Mouse (Mus musculus) limb, embryonic 14.5 days (tissue): ENCODE measurements around the gene Opa3. TPM values are rescaled to one million over a fixed set of nuclear protein-coding genes. Genes with fewer than 3 reads are reported as not detected.
A peak's percentile ranks its signal among the peaks of the same experiment; 100 is the strongest.

ENCODE experiments used
- ATAC-seq: fragments of 200-750 bp; cut with Nextera tagmentation; 2 replicates; pipeline ENCODE4 v1.8.0; 2017; ENCODE audit warnings: low read depth, moderate number of reproducible peaks, moderate TSS enrichment; ENCODE audit not compliant: low FRiP score
- DNase-seq: peaks from one replicate; pipeline ENCODE4 v3.0.0-alpha.2; 2015; ENCODE audit warnings: low spot score
- H3K27ac ChIP-seq: fragments of 300-500 bp; sonication (generic); replicated peaks from 2 replicates; pipeline ENCODE4 v1.5.1; 2014; ENCODE audit warnings: low read depth, mild to moderate bottlenecking, low read length, moderate library complexity, mixed read lengths
- H3K27me3 ChIP-seq: fragments of 300-500 bp; sonication (generic); 2 replicates; pipeline ENCODE4 v1.6.1; 2014; ENCODE audit warnings: low read length, mixed read lengths; ENCODE audit not compliant: control insufficient read depth, insufficient read depth
- H3K36me3 ChIP-seq: fragments of 300-500 bp; sonication (generic); 2 replicates; pipeline ENCODE4 v1.6.1; 2014; ENCODE audit warnings: mild to moderate bottlenecking, low read length, moderate library complexity, mixed read lengths; ENCODE audit not compliant: control insufficient read depth, insufficient read depth
- H3K4me1 ChIP-seq: fragments of 300-500 bp; sonication (generic); 2 replicates; pipeline ENCODE4 v1.6.1; 2014; ENCODE audit warnings: antibody characterized with exemption, low read length, mixed read lengths; ENCODE audit not compliant: control insufficient read depth, insufficient read depth
- H3K4me2 ChIP-seq: fragments of 300-500 bp; sonication (generic); replicated peaks from 2 replicates; pipeline ENCODE4 v1.6.1; 2014; ENCODE audit warnings: low read depth, mild to moderate bottlenecking, low read length, moderate library complexity; ENCODE audit not compliant: severe bottlenecking
- H3K4me3 ChIP-seq: fragments of 300-500 bp; sonication (generic); replicated peaks from 2 replicates; pipeline ENCODE4 v1.5.1; 2014; ENCODE audit warnings: low read length
- H3K9ac ChIP-seq: fragments of 300-500 bp; sonication (generic); 2 replicates; pipeline ENCODE4 v1.6.1; 2014; ENCODE audit warnings: mild to moderate bottlenecking, low read depth, low read length, moderate library complexity; ENCODE audit not compliant: severe bottlenecking
- H3K9me3 ChIP-seq: fragments of 300-500 bp; sonication (generic); 2 replicates; pipeline ENCODE4 v1.6.1; 2016; ENCODE audit warnings: low read length; ENCODE audit not compliant: control insufficient read depth
- POLR2A ChIP-seq: fragments of 200-500 bp; IDR thresholded peaks from 2 replicates; pipeline ENCODE4 v1.8.0; 2012; ENCODE audit warnings: inconsistent platforms, mild to moderate bottlenecking, moderate library complexity, borderline replicate concordance; ENCODE audit not compliant: insufficient read depth, insufficient read length; ENCODE audit errors: extremely low read depth
- WGBS: fragments of 180-500 bp; shearing (Covaris S2); extraction: QIAGEN DNeasy Blood & Tissue Kit; methylation state at CpG from one replicate; pipeline ENCODE4 v1.1.7; 2014; 5-methylcytosine and 5-hydroxymethylcytosine counted together
- polyA plus RNA-seq, 2 experiments: library from polyadenylated mRNA; depleted of rRNA in 1 of 2; stranded (reverse) in 1 of 2; unstranded in 1 of 2; fragments of >200 nt; fragmentation: Nextera tagmentation in 1 of 2; extraction: Ambion mirVana in 1 of 2; gene quantifications; 2 replicates each; pipeline versions ENCODE4 v1.2.1 to v1.2.3; 2012 to 2014

The Opa3 gene
- polyA plus RNA-seq, 2 experiments, result 19.6 to 27.5 TPM

- WGBS, result 21% methylated on average over 10 of the region's 10 CpGs
- H3K36me3 ChIP-seq, result peaks cover 27% of the 10 kb centered on the region
- peak overlapping the region; percentile 77 for H3K9ac ChIP-seq
- no peak for ATAC-seq
- peak overlapping the region; percentile 97 for H3K4me2 ChIP-seq
- TF ChIP-seq POLR2A, result no peak
- H3K4me3 ChIP-seq, result peak overlapping the region; percentile 92
- H3K9me3 ChIP-seq, result no peaks in the 10 kb centered on the region
- H3K27ac ChIP-seq, result peak overlapping the region; percentile 50
- DNase-seq, result no peak
- H3K4me1 ChIP-seq, result peaks cover 18% of the 10 kb centered on the region
- H3K27me3 ChIP-seq, result no peaks in the 10 kb centered on the region
Observed at GRCm38 (mm10) chr7:19268993-19269681, 41.0 kb downstream of the Opa3 start.

GRCm38 (mm10) chr7:19269721-19270441, 41.7 kb downstream of the Opa3 start:
- Histone ChIP-seq H3K4me3 (peak overlapping the region; percentile 92), H3K9me3 (no peaks in the 10 kb centered on the region), H3K27me3 (no peaks in the 10 kb centered on the region), H3K27ac (peak overlapping the region; percentile 50), H3K9ac (peak overlapping the region; percentile 77), H3K4me1 (peaks cover 18% of the 10 kb centered on the region), H3K36me3 (peaks cover 19% of the 10 kb centered on the region), H3K4me2 (peak overlapping the region; percentile 97)
- ATAC-seq (no peak), DNase-seq (peak; percentile 49)
- WGBS, result 0% methylated on average over 16 of the region's 19 CpGs
- TF ChIP-seq POLR2A, result no peak

DNA sequence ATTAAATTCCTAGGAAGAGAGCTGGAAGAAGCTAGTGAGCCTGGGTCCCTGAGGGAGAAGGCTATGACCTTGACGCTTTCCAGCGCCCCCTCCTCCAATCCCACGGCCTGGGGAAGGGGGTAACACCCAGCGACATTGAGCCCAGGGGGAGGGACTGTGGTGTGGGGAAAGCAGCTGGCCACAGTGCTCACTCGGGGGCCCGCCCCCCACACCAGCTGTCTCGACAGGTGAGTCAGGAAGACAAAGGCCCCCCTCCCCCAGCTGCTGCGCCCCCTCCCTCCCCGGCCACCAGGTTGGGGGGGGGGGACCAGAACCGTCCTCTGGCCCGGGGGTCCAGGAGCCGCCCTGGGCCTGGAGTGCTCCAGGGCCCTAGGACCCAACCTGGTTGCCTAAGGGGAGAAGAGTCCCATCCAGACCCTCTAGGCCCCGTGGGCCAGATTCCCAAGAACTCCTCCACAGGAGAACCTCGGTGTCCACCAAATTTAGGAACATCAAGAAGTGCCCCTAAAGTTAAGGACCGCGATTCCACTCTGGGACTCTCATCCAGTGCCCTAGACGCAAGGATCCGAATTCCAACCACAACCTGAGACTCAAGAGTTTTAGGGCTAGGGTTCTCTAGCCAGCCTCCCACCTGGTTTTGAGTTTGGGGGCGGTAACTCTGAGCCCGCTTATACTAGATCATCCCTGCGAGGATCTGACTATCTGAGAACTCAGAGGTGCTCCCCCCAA, 42.5 kb downstream of the Opa3 start:
- Histone ChIP-seq H3K27ac (peak overlapping the region; percentile 76), H3K27me3 (no peaks in the 10 kb centered on the region), H3K4me2 (peak overlapping the region; percentile 97), H3K4me3 (peak overlapping the region; percentile 92), H3K9ac (peak overlapping the region; percentile 77), H3K9me3 (no peaks in the 10 kb centered on the region), H3K4me1 (peaks cover 18% of the 10 kb centered on the region), H3K36me3 (peaks cover 13% of the 10 kb centered on the region)
- ATAC-seq (no peak), DNase-seq (peak; percentile 28)
- no peak for TF ChIP-seq POLR2A
- under 1% methylated on average over 17 of the region's 21 CpGs for WGBS

DNA sequence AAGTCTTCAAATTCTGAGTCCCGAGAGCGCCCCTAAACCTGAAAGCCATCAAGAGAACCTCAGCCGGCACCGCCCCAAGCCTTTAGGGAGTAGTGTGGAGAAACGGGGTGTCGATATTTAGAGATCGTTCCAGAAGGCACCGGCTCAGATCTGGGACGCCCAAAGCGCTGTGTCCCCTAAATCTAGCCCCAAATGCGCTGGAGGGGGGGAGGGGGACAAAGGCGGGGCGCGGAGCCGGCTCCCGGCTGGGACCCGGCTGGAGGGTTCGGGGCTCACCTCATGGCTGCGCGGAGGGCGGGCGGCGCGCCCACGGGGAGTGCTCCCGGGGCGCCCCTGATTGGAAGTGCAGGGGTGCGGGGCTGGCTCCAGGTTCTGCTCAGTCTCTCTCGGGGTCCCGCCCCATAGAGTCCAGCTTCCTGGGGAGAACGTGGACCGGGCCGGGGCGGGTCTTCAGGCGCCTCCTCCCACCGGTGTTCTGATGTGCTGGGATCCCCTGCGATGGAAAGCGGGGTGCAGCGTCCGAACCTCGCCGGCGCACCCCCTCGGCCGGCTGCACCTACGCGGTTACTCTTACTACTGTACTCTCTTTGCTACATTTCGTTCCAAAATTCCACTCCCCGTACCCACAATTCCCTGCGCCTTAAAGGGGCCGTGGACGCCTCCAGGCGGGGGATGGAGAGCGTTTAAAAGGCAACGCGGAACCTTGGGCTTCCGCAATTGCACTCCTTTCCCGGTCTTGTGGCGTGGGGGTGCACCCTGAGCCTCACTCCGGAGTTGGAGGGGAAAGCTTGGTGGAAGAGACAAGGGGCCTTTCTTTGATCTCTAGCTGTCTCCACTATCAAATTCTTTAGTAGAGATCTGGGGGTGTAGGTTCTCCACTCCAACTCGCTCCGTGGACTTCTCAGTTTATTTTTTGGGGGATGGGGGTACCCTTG, 43.4 kb downstream of the Opa3 start, which contains the start of gene Vasp:
TSS of gene Vasp (minus strand) at position 580 of the 935 bp plus-strand sequence.
- peak; percentile 58; the same call in 1 of the 2 replicates for TF ChIP-seq POLR2A
- under 1% methylated on average over 52 of the region's 62 CpGs for WGBS
- Histone ChIP-seq H3K36me3 (peaks cover 11% of the 10 kb centered on the region), H3K27ac (peak within 1 kb of the TSS; percentile 76), H3K9me3 (no peaks in the 10 kb centered on the region), H3K4me1 (peaks cover 18% of the 10 kb centered on the region), H3K4me3 (peak within 1 kb of the TSS; percentile 92), H3K9ac (peak within 1 kb of the TSS; percentile 77), H3K27me3 (no peaks in the 10 kb centered on the region), H3K4me2 (peak within 1 kb of the TSS; percentile 97)
- peak; percentile 84 for ATAC-seq
- peak; percentile 86 for DNase-seq
